Mouse (Mus musculus) G1E (cell line): ENCODE measurements around the gene Tcam1. TPM values are rescaled to one million over a fixed set of nuclear protein-coding genes. Genes with fewer than 3 reads are reported as not detected.

Experiments
- ATAC-seq: 2 replicates; pipeline ENCODE4 v1.8.0; 2016; ENCODE audit warnings: mild to moderate bottlenecking; ENCODE audit not compliant: insufficient number of reproducible peaks, poor library complexity, low FRiP score, severe bottlenecking; ENCODE audit errors: extremely low read depth
- DNase-seq: peaks from one replicate; pipeline ENCODE4 v3.0.0; 2012; ENCODE audit warnings: low spot score
- H3K27me3 ChIP-seq: 2 replicates; pipeline ENCODE4 v1.6.1; 2012; ENCODE audit warnings: mild to moderate bottlenecking, low read length, inconsistent platforms; ENCODE audit not compliant: insufficient read depth
- H3K36me3 ChIP-seq: replicated peaks from 2 replicates; pipeline ENCODE3; 2012; ENCODE audit warnings: mild to moderate bottlenecking, inconsistent platforms
- H3K4me1 ChIP-seq: 2 replicates; pipeline ENCODE4 v1.6.1; 2012; ENCODE audit warnings: low read depth, low read length, inconsistent platforms, mixed read lengths; ENCODE audit not compliant: insufficient read depth
- H3K4me3 ChIP-seq: 2 replicates; pipeline ENCODE4 v1.5.1; 2012; ENCODE audit warnings: low read depth, mild to moderate bottlenecking, inconsistent platforms, low read length, moderate library complexity, mixed read lengths
- H3K9me3 ChIP-seq: replicated peaks from 2 replicates; pipeline ENCODE4 v1.6.1; 2012; ENCODE audit warnings: inconsistent platforms
- CTCF ChIP-seq: IDR thresholded peaks from 2 replicates; pipeline ENCODE4 v1.5.1; 2012; ENCODE audit warnings: low read depth, low read length, inconsistent platforms, mixed read lengths
- GATA1 ChIP-seq: IDR thresholded peaks from 2 replicates; pipeline ENCODE4 v1.6.1; 2012; ENCODE audit warnings: borderline replicate concordance, low read length, inconsistent platforms, mixed read lengths
- GATA2 ChIP-seq: IDR thresholded peaks from 2 replicates; pipeline ENCODE4 v1.6.1; 2012; ENCODE audit warnings: low read depth, low read length, inconsistent platforms, borderline replicate concordance
- POLR2AphosphoS5 ChIP-seq: IDR thresholded peaks from 2 replicates; pipeline ENCODE4 v1.6.1; 2012; ENCODE audit warnings: low read depth, low read length, inconsistent platforms; ENCODE audit not compliant: insufficient replicate concordance
- TAL1 ChIP-seq: conservative IDR thresholded peaks from 2 replicates; pipeline ENCODE4 v1.6.1; 2012; ENCODE audit warnings: low read depth, low read length, inconsistent platforms, mixed read lengths
- polyA plus RNA-seq: library from polyadenylated mRNA; stranded (reverse); fragments of >175 nt; gene quantifications from 2 replicates; pipeline ENCODE4 v1.2.3, GENCODE M21; 2012
- total RNA-seq, 2 experiments: library from RNA; stranded (forward) in 1 of 2; stranded (reverse) in 1 of 2; fragments of 200-1000 nt in 1 of 2; fragments of >200 nt in 1 of 2; fragmentation: Nextera tagmentation in 1 of 2; gene quantifications; 2 replicates each; pipeline ENCODE4 v1.2.3; 2014 to 2017

Gene Tcam1
- total and polyA plus RNA-seq, 3 experiments = 0.01 TPM; not detected in 2

- H3K4me1 ChIP-seq = no peaks in the 10 kb centered on the region; the same call in 1 of the 2 replicates
- H3K27me3 ChIP-seq = peaks cover 46% of the 10 kb centered on the region
- no peak overlapping the region for H3K4me3 ChIP-seq
- H3K9me3 ChIP-seq = no peaks in the 10 kb centered on the region
- TF ChIP-seq POLR2AphosphoS5 = no peak
- TF ChIP-seq TAL1 = no peak
- TF ChIP-seq CTCF = no peak
- no peak for TF ChIP-seq GATA1
- TF ChIP-seq GATA2 = no peak
- DNase-seq = no peak
- ATAC-seq = no peak
- no peaks in the 10 kb centered on the region for H3K36me3 ChIP-seq
Measured at GRCm38 (mm10) chr11:106308162-106308561, 31.7 kb downstream of the Tcam1 start.

- H3K9me3 ChIP-seq = no peaks in the 10 kb centered on the region
- H3K4me1 ChIP-seq = peaks cover 10% of the 10 kb centered on the region; the same call in 1 of the 2 replicates
- TF ChIP-seq CTCF (no peak), GATA1 (no peak), TAL1 (no peak), POLR2AphosphoS5 (no peak), GATA2 (no peak)
- H3K27me3 ChIP-seq = peaks cover 42% of the 10 kb centered on the region
- H3K36me3 ChIP-seq = no peaks in the 10 kb centered on the region
- H3K4me3 ChIP-seq = no peak overlapping the region
- DNase-seq (no peak), ATAC-seq (no peak)
Measured at GRCm38 (mm10) chr11:106310123-106310522, 33.7 kb downstream of the Tcam1 start.

GRCm38 (mm10) chr11:106313533-106313932, 37.1 kb downstream of the Tcam1 start:
- ATAC-seq (no peak), DNase-seq (no peak)
- H3K4me3 ChIP-seq = no peak overlapping the region
- H3K9me3 ChIP-seq = no peaks in the 10 kb centered on the region
- no peak for TF ChIP-seq CTCF
- H3K27me3 ChIP-seq = peaks cover 48% of the 10 kb centered on the region
- peaks cover 10% of the 10 kb centered on the region; the same call in 1 of the 2 replicates for H3K4me1 ChIP-seq
- no peaks in the 10 kb centered on the region for H3K36me3 ChIP-seq

- no peak for DNase-seq
- no peaks in the 10 kb centered on the region for H3K36me3 ChIP-seq
- TF ChIP-seq POLR2AphosphoS5 (no peak), TAL1 (no peak), GATA2 (no peak), GATA1 (no peak), CTCF (no peak)
- no peaks in the 10 kb centered on the region for H3K9me3 ChIP-seq
- ATAC-seq = no peak
- H3K27me3 ChIP-seq = peaks cover 52% of the 10 kb centered on the region
- H3K4me1 ChIP-seq = peaks cover 10% of the 10 kb centered on the region; the same call in 1 of the 2 replicates
- no peak within 1 kb of the TSS for H3K4me3 ChIP-seq
Measured at GRCm38 (mm10) chr11:106314333-106314812, 37.9 kb downstream of the Tcam1 start, which contains the start of gene Cd79b. TSS of gene Cd79b (minus strand) at chr11:106314762.

- Histone ChIP-seq H3K36me3 (no peaks in the 10 kb centered on the region), H3K4me1 (peaks cover 10% of the 10 kb centered on the region; the same call in 1 of the 2 replicates), H3K9me3 (no peaks in the 10 kb centered on the region), H3K27me3 (peaks cover 54% of the 10 kb centered on the region), H3K4me3 (no peak overlapping the region)
- ATAC-seq = no peak
- no peak for DNase-seq
- TF ChIP-seq GATA1 (no peak), GATA2 (no peak), CTCF (no peak), POLR2AphosphoS5 (no peak), TAL1 (no peak)
Measured at GRCm38 (mm10) chr11:106316416-106316815, 39.9 kb downstream of the Tcam1 start.

GRCm38 (mm10) chr11:106317801-106318200, 41.3 kb downstream of the Tcam1 start:
- Histone ChIP-seq H3K4me1 (peaks cover 10% of the 10 kb centered on the region; the same call in 1 of the 2 replicates), H3K36me3 (no peaks in the 10 kb centered on the region), H3K4me3 (no peak overlapping the region), H3K9me3 (no peaks in the 10 kb centered on the region), H3K27me3 (peaks cover 59% of the 10 kb centered on the region)
- ATAC-seq (no peak), DNase-seq (no peak)
- TF ChIP-seq CTCF (no peak), GATA1 (no peak)
